Mouse (Mus musculus) layer of hippocampus, postnatal 14 days (tissue): ENCODE measurements at regions not wholly inside any gene's neighbourhood (a gene's known extent, or its start where the extent isn't known, plus 50 kb on each side); places are given as distances from the start of the nearest gene placed in this dataset.

Experiments used
- DNase-seq, 2 experiments: peaks; one replicate each; pipeline ENCODE4 v3.0.0; 2021 to 2022; ENCODE audit warnings: low spot score in 2 of 2, mixed read lengths in 1 of 2

GRCm38 (mm10) chr1:185617691-185618090 is 163.0 kb downstream of the Slc30a10 start:
- peak in 1 of 2 experiments; percentile 59 for DNase-seq

GRCm38 (mm10) chr1:185619011-185619410 is 164.4 kb downstream of the Slc30a10 start:
- DNase-seq: no peak

GRCm38 (mm10) chr1:185628401-185628800 is 173.8 kb downstream of the Slc30a10 start:
- no peak for DNase-seq

- DNase-seq: no peak
These were observed 175.3 kb downstream of the Slc30a10 start for GRCm38 (mm10) chr1:185629976-185630375.

- DNase-seq: no peak
These were observed 184.0 kb downstream of the Slc30a10 start for GRCm38 (mm10) chr1:185638631-185639030.

- DNase-seq: no peak
These were observed 184.8 kb downstream of the Slc30a10 start for GRCm38 (mm10) chr1:185639486-185639885.

- no peak for DNase-seq
These were observed 189.4 kb downstream of the Slc30a10 start for GRCm38 (mm10) chr1:185644026-185644425.

- DNase-seq: no peak
These were observed 193.5 kb downstream of the Slc30a10 start for GRCm38 (mm10) chr1:185648128-185648527.

- no peak for DNase-seq
These were observed 194.3 kb downstream of the Slc30a10 start for GRCm38 (mm10) chr1:185648926-185649325.

- DNase-seq: no peak
These were observed 196.3 kb downstream of the Slc30a10 start for GRCm38 (mm10) chr1:185650926-185651325.

- DNase-seq: no peak
These were observed 200.4 kb downstream of the Slc30a10 start for GRCm38 (mm10) chr1:185655021-185655420.

- no peak for DNase-seq
These were observed 200.8 kb downstream of the Slc30a10 start for GRCm38 (mm10) chr1:185655461-185655860.

GRCm38 (mm10) chr1:185657286-185657685 is 202.6 kb downstream of the Slc30a10 start:
- DNase-seq: no peak

- peak in 1 of 2 experiments; percentile 13 for DNase-seq
These were observed 204.8 kb downstream of the Slc30a10 start for GRCm38 (mm10) chr1:185659476-185659875.

- DNase-seq: no peak
These were observed 207.7 kb downstream of the Slc30a10 start for GRCm38 (mm10) chr1:185662336-185662735.

GRCm38 (mm10) chr1:185670029-185670741 is 215.5 kb downstream of the Slc30a10 start:
- no peak for DNase-seq

- DNase-seq: no peak
These were observed 218.3 kb downstream of the Slc30a10 start for GRCm38 (mm10) chr1:185672940-185673339.

- DNase-seq: no peak
These were observed 221.2 kb downstream of the Slc30a10 start for GRCm38 (mm10) chr1:185675674-185676420.

- DNase-seq: peak; percentile 84 to 85
These were observed 227.2 kb downstream of the Slc30a10 start for GRCm38 (mm10) chr1:185681610-185682457.

- DNase-seq: no peak
These were observed 227.8 kb downstream of the Slc30a10 start for GRCm38 (mm10) chr1:185682458-185682750.

GRCm38 (mm10) chr1:185684638-185685037 is 230.0 kb downstream of the Slc30a10 start:
- no peak for DNase-seq

GRCm38 (mm10) chr1:185688506-185688905 is 233.9 kb downstream of the Slc30a10 start:
- no peak for DNase-seq
